Mouse (Mus musculus): ENCODE measurements around the gene Spcs3.

Gene Spcs3

DNA sequence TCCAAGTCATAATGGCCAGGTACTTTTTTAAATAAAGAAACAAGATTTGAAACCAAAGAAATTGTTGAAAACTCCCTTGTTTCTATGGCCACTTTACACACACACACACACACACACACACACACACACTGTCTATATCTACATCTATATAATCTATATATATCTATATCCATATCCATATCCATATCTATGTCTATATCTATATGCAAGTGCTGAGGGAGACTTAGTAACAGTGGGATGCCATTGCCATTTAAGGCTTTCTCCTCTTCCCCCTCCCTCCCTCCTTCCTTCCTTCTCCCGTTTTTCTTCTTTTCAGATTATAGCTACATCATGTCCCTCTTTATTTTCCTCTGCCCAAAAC is 21.7 kb downstream of the Spcs3 start:
- no peak for DNase-seq (ENCODE audit: low spot score)

DNA sequence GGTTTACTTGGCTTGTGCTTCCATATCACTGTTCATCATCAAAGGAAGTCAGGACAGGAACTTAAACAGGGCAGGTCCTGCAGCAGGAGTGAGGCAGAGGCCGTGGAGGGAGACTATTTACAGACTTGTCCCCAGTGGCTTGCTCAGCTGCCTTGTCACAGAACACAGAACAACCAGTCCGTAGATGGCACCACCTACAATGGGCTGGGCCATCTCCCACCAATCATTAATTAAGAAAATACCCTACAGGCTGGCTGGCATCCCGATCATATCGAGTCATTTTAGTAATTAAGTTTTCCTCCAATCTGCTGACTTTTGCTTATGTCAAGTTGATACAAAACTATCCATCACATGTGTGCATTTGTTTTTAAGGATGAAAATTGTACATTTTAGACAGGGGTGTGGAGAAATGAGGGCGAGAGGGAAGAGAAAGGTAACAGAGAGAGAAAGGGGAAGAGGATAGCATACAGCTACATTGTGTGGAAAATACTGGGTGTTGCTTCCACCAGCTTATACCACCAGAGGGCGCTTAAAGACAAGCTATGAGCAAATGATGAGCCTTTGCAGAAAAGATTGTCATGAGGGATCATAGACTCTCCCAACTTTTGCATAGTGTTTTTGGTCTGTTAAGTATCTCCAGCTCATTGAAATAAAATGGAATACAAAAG is 22.2 kb downstream of the Spcs3 start:
- peak; percentile 72 for DNase-seq (ENCODE audit: low spot score)

DNA sequence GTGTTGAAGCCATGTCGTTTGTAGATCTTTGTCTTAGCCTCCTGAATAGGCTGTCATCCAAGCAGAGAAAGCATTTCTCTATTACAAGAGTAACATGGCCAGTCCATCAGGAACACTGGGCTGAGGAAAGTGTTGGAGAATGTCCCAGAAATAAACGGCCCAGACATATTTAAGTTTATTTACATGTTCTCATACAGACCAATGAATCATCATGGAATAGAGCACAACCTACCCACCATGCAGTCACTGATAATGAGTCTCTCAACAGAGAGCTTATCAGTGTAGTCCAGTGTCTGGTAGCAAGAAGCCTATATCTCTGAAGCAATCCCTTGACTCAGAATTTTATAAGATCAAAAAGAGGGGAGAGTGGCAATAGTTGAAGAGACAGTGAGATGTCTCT is 24.7 kb downstream of the Spcs3 start:
- no peak for DNase-seq (ENCODE audit: low spot score)

DNA sequence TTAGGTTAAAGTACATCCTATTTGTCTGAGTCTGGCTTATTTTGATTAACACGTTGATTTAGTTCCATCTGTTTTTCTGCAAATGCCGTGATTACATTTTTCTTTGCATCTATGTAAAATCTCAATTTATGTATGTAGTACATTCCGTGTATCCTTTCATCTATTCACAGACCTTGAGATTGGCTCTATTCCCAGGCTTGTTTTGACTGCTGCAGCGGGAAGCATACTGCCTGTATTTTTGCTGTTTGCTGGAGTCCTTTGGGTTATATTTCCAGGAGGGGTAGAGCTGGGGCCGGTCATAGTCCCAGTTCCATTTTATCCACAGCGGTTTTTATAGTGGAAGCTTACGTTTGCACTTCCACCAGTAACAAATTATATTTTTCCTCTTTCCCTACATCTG is 26.7 kb downstream of the Spcs3 start:
- no peak for DNase-seq (ENCODE audit: low spot score)

DNA sequence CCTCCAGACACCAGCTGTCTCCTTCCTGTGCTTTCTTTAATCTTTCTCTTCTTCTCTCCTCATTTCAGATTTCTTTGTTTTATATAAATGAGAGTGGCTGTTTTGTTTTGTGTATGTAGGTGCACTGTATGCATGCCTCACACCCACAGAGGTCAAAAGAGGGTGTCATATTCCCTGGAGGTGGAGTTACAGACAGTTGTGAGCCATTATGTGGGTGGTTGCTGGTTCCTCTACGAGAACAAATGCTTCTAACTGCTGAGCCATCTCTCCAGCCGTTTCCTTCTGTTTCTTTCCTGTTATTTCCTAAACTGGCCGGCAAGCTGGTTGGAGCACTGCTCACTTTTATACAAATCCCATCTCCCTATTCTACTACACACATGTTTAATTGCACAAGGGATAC is 35.9 kb downstream of the Spcs3 start:
- no peak for DNase-seq (ENCODE audit: low spot score)

DNA sequence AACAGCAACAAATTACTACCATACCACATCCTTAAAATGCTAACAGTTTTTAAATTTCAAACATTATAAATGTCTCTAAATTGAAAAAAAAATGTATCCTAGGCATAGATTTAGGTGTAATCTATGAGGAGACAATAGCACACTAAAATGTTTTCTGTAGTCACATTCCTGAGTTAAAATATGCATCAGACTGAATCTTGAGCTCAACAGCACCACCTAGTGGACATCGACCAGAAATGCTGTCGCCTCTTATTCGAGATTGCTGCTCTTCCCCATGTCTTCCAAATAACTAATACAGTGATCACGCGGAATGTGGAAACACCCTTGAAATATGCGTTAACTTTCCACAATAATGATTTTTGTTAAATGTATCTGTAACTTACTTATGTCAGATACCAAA is 36.7 kb downstream of the Spcs3 start:
- DNase-seq (ENCODE audit: low spot score): peak; percentile 55

DNA sequence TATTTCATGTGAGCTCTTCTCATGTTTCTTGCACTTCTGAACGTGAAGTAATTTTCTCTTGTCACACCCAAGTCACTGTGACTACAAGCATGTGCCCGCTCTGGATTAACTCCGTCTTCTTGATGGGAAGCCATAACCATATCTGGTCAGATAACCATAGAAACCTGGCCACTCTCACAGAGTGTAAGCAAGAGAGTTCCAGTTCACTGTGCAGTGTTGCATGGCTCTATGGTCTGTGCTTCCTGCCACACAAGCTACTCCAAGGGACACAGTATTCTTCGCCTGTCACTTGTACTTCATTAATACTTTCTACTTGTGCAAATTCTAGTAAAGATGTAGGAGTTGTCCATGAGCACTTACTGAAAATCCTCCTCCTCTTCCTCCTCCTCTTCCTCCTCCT is 37.9 kb downstream of the Spcs3 start:
- no peak for DNase-seq (ENCODE audit: low spot score)

DNA sequence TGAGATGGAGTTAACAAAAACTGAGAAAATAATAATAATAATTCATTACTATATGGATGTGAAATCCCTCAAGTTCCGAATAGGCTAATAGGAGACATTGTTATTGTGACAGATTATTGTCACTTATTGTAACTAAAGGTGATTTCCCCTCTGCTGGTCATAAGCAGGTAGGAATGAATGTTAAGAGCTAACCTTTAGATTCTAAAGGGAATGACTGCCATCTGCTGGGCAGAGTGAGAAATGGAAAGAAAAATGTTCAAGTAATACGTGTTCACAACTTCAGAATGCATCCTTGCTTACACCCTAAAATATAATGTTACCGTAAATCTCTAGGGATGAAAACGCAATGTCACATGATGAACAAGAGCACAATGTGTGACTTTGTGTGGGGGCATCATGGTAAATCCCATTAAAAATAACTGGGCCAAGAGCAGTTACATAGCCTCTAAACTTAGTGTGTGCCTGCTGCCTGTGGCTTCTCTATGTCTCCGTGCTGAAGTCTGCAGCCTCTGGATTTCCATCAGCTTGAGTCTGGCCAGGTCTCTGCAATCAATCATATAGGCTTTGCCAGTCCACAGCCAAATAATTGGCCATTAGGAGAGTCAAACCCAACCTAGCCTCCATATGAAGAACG is 38.6 kb downstream of the Spcs3 start:
- DNase-seq (ENCODE audit: low spot score): peak; percentile 27

DNA sequence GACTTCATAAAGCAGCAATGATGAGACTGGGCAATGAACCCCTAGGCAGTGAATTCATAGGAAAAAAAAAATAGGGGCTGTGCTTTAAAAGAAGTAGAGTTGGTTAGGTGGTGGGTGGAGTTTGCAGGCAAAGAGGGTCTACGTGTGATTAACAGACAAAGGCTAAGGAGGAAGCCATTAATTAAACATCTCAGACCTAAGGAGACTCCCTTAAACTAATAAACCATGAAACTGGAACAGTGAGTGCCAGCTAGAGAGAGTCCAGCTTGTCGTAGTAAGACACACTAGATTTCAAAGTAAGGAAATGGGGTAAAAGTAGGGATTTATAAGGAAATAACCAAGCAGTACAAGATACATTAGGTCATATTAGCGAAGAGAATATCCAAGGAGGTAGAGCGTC is 41.4 kb downstream of the Spcs3 start:
- DNase-seq (ENCODE audit: low spot score): no peak

DNA sequence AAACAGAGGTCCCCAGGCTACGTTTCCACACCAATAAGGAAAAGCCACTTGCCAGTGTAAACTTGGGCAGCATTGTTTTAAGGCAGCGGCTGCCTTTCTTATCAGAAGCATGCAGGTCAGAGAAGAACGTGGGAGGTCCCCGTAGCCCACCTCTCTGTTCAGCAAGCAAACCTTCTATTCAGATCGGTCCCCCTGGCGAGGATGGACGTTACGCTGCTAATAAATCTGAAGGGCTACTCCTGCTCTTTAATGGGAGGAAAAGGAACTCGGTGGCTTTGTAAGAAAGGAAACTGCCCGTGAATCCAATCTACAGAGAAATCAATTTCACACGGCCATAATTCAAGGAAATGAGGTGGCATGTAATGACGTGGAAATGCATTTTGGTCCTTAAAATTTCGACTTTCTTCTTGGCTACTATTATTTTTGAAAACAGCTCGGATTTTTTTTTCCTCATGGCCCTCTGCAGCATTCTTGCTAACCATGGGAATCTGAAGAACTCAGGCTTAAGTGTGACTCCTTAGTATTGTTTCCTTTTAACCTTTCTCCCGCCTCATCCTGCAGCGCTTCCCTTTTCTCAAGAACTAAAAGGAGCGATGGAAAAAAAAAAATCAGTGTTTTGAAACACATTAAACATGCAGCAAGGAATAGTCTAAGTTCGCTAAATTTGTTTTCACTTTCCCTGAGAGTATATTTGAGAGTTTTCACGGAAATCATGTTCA is 43.1 kb downstream of the Spcs3 start:
- DNase-seq (ENCODE audit: low spot score): no peak

All from ovary, postnatal 14 days (tissue).